Mouse (Mus musculus): ENCODE measurements around the gene B4galt4. TPM values are rescaled to one million over a fixed set of nuclear protein-coding genes. Genes with fewer than 3 reads are reported as not detected.

Gene B4galt4
- polyA plus RNA-seq, 1 experiment from 2014 or later: 30.6 TPM

GRCm38 (mm10) chr16:38768386-38768785 is 26.3 kb downstream of the B4galt4 start:
- no peak overlapping the region for H3K27ac ChIP-seq (ENCODE audit: low read depth)
- H3K9me3 ChIP-seq (ENCODE audit: control insufficient read depth, low read length): no peaks in the 10 kb centered on the region
- no peak for DNase-seq (ENCODE audit: low spot score)
- no peak overlapping the region for H3K4me2 ChIP-seq (ENCODE audit: low read length)
- ATAC-seq (replicated peaks; ENCODE audit: low FRiP score, low TSS enrichment, low read depth): no peak
- peaks cover 5% of the 10 kb centered on the region; the same call in 1 of the 2 replicates for H3K4me1 ChIP-seq (replicated peaks; ENCODE audit: control insufficient read depth, insufficient read depth, low read length)
- 95% methylated on average over 8 of the region's 8 CpGs for WGBS
- no peaks in the 10 kb centered on the region for H3K27me3 ChIP-seq (replicated peaks; ENCODE audit: control insufficient read depth, insufficient read depth, low read length)
- H3K9ac ChIP-seq (ENCODE audit: low read length): no peak overlapping the region
- peaks cover 28% of the 10 kb centered on the region; the same call in 1 of the 2 replicates for H3K36me3 ChIP-seq (ENCODE audit: control insufficient read depth, insufficient read depth, low read length)
- H3K4me3 ChIP-seq (ENCODE audit: low read depth, low read length): no peak overlapping the region

GRCm38 (mm10) chr16:38769529-38769928 is 27.5 kb downstream of the B4galt4 start:
- 72% methylated on average over 9 of the region's 9 CpGs for WGBS
- Histone ChIP-seq H3K9ac (ENCODE audit: low read length) (no peak overlapping the region), H3K4me2 (ENCODE audit: low read length) (no peak overlapping the region), H3K4me1 (replicated peaks; ENCODE audit: control insufficient read depth, insufficient read depth, low read length) (peaks cover 8% of the 10 kb centered on the region; the same call in 1 of the 2 replicates), H3K27me3 (replicated peaks; ENCODE audit: control insufficient read depth, insufficient read depth, low read length) (no peaks in the 10 kb centered on the region), H3K27ac (ENCODE audit: low read depth) (no peak overlapping the region), H3K36me3 (ENCODE audit: control insufficient read depth, insufficient read depth, low read length) (peaks cover 22% of the 10 kb centered on the region; the same call in 1 of the 2 replicates), H3K9me3 (ENCODE audit: control insufficient read depth, low read length) (no peaks in the 10 kb centered on the region), H3K4me3 (ENCODE audit: low read depth, low read length) (no peak overlapping the region)
- DNase-seq (ENCODE audit: low spot score): no peak
- no peak for ATAC-seq (replicated peaks; ENCODE audit: low FRiP score, low TSS enrichment, low read depth)

GRCm38 (mm10) chr16:38771145-38771544 is 29.1 kb downstream of the B4galt4 start:
- WGBS: 90% methylated on average over 6 of the region's 6 CpGs
- ATAC-seq (replicated peaks; ENCODE audit: low FRiP score, low TSS enrichment, low read depth) (no peak), DNase-seq (ENCODE audit: low spot score) (no peak)
- Histone ChIP-seq H3K9ac (ENCODE audit: low read length) (no peak overlapping the region), H3K9me3 (ENCODE audit: control insufficient read depth, low read length) (no peaks in the 10 kb centered on the region), H3K4me3 (ENCODE audit: low read depth, low read length) (no peak overlapping the region), H3K4me2 (ENCODE audit: low read length) (no peak overlapping the region), H3K4me1 (replicated peaks; ENCODE audit: control insufficient read depth, insufficient read depth, low read length) (peaks cover 8% of the 10 kb centered on the region; the same call in 1 of the 2 replicates), H3K27me3 (replicated peaks; ENCODE audit: control insufficient read depth, insufficient read depth, low read length) (no peaks in the 10 kb centered on the region), H3K27ac (ENCODE audit: low read depth) (no peak overlapping the region), H3K36me3 (ENCODE audit: control insufficient read depth, insufficient read depth, low read length) (peaks cover 19% of the 10 kb centered on the region; the same call in 1 of the 2 replicates)

- Histone ChIP-seq H3K4me2 (ENCODE audit: low read length) (peak overlapping the region; percentile 21; the same call in 1 of the 2 replicates), H3K27ac (ENCODE audit: low read depth) (0 out of 2 replicates have a peak overlapping the region, but pooled peaks have one; percentile 18), H3K4me1 (replicated peaks; ENCODE audit: control insufficient read depth, insufficient read depth, low read length) (peaks cover 8% of the 10 kb centered on the region; the same call in 1 of the 2 replicates), H3K27me3 (replicated peaks; ENCODE audit: control insufficient read depth, insufficient read depth, low read length) (no peaks in the 10 kb centered on the region), H3K4me3 (ENCODE audit: low read depth, low read length) (no peak overlapping the region), H3K36me3 (ENCODE audit: control insufficient read depth, insufficient read depth, low read length) (peaks cover 6% of the 10 kb centered on the region; the same call in 1 of the 2 replicates), H3K9ac (ENCODE audit: low read length) (no peak overlapping the region), H3K9me3 (ENCODE audit: control insufficient read depth, low read length) (no peaks in the 10 kb centered on the region)
- no peak for DNase-seq (ENCODE audit: low spot score)
- WGBS: 36% methylated on average over 12 of the region's 12 CpGs
- peak; percentile 20; the same call in 1 of the 2 replicates for ATAC-seq (replicated peaks; ENCODE audit: low FRiP score, low TSS enrichment, low read depth)
Observed at GRCm38 (mm10) chr16:38772906-38773496, 30.9 kb downstream of the B4galt4 start.

- DNase-seq (ENCODE audit: low spot score): no peak
- peak; percentile 63 for ATAC-seq (replicated peaks; ENCODE audit: low FRiP score, low TSS enrichment, low read depth)
- Histone ChIP-seq H3K9ac (ENCODE audit: low read length) (no peak overlapping the region), H3K9me3 (ENCODE audit: control insufficient read depth, low read length) (no peaks in the 10 kb centered on the region), H3K4me1 (replicated peaks; ENCODE audit: control insufficient read depth, insufficient read depth, low read length) (peaks cover 8% of the 10 kb centered on the region; the same call in 1 of the 2 replicates), H3K4me3 (ENCODE audit: low read depth, low read length) (no peak overlapping the region), H3K36me3 (ENCODE audit: control insufficient read depth, insufficient read depth, low read length) (no peaks in the 10 kb centered on the region), H3K27ac (ENCODE audit: low read depth) (no peak overlapping the region), H3K4me2 (ENCODE audit: low read length) (no peak overlapping the region), H3K27me3 (replicated peaks; ENCODE audit: control insufficient read depth, insufficient read depth, low read length) (no peaks in the 10 kb centered on the region)
- 57% methylated on average over 7 of the region's 7 CpGs for WGBS
Observed at GRCm38 (mm10) chr16:38774964-38775746, 33.1 kb downstream of the B4galt4 start.

- Histone ChIP-seq H3K9ac (ENCODE audit: low read length) (no peak overlapping the region), H3K4me2 (ENCODE audit: low read length) (no peak overlapping the region), H3K4me3 (ENCODE audit: low read depth, low read length) (no peak overlapping the region), H3K27ac (ENCODE audit: low read depth) (no peak overlapping the region), H3K9me3 (ENCODE audit: control insufficient read depth, low read length) (no peaks in the 10 kb centered on the region), H3K27me3 (replicated peaks; ENCODE audit: control insufficient read depth, insufficient read depth, low read length) (no peaks in the 10 kb centered on the region), H3K36me3 (ENCODE audit: control insufficient read depth, insufficient read depth, low read length) (no peaks in the 10 kb centered on the region), H3K4me1 (replicated peaks; ENCODE audit: control insufficient read depth, insufficient read depth, low read length) (peaks cover 8% of the 10 kb centered on the region; the same call in 1 of the 2 replicates)
- no peak for DNase-seq (ENCODE audit: low spot score)
- no peak for ATAC-seq (replicated peaks; ENCODE audit: low FRiP score, low TSS enrichment, low read depth)
- 55% methylated on average over 6 of the region's 6 CpGs for WGBS
Observed at GRCm38 (mm10) chr16:38776342-38776741, 34.3 kb downstream of the B4galt4 start.

GRCm38 (mm10) chr16:38780960-38781572 is 39.0 kb downstream of the B4galt4 start:
- H3K4me3 ChIP-seq (ENCODE audit: low read depth, low read length): no peak overlapping the region
- H3K4me1 ChIP-seq (replicated peaks; ENCODE audit: control insufficient read depth, insufficient read depth, low read length): no peaks in the 10 kb centered on the region
- no peaks in the 10 kb centered on the region for H3K27me3 ChIP-seq (replicated peaks; ENCODE audit: control insufficient read depth, insufficient read depth, low read length)
- H3K27ac ChIP-seq (ENCODE audit: low read depth): no peak overlapping the region
- H3K36me3 ChIP-seq (ENCODE audit: control insufficient read depth, insufficient read depth, low read length): no peaks in the 10 kb centered on the region
- ATAC-seq (replicated peaks; ENCODE audit: low FRiP score, low TSS enrichment, low read depth) (no peak), DNase-seq (ENCODE audit: low spot score) (no peak)
- no peak overlapping the region for H3K4me2 ChIP-seq (ENCODE audit: low read length)
- H3K9ac ChIP-seq (ENCODE audit: low read length): no peak overlapping the region
- H3K9me3 ChIP-seq (ENCODE audit: control insufficient read depth, low read length): no peaks in the 10 kb centered on the region
- 85% methylated on average over 7 of the region's 7 CpGs for WGBS

- 71% methylated on average over 2 of the region's 2 CpGs for WGBS
- H3K27ac ChIP-seq (ENCODE audit: low read depth): no peak overlapping the region
Observed at GRCm38 (mm10) chr16:38781946-38782345, 39.9 kb downstream of the B4galt4 start.

More at GRCm38 (mm10) chr16:38781946-38782345, 39.9 kb downstream of the B4galt4 start:
- H3K36me3 ChIP-seq (ENCODE audit: control insufficient read depth, insufficient read depth, low read length): no peaks in the 10 kb centered on the region
- no peaks in the 10 kb centered on the region for H3K9me3 ChIP-seq (ENCODE audit: control insufficient read depth, low read length)
- H3K4me2 ChIP-seq (ENCODE audit: low read length): no peak overlapping the region
- H3K4me3 ChIP-seq (ENCODE audit: low read depth, low read length): no peak overlapping the region
- ATAC-seq (replicated peaks; ENCODE audit: low FRiP score, low TSS enrichment, low read depth): no peak
- DNase-seq (ENCODE audit: low spot score): no peak
- no peaks in the 10 kb centered on the region for H3K27me3 ChIP-seq (replicated peaks; ENCODE audit: control insufficient read depth, insufficient read depth, low read length)
- no peaks in the 10 kb centered on the region for H3K4me1 ChIP-seq (replicated peaks; ENCODE audit: control insufficient read depth, insufficient read depth, low read length)
- H3K9ac ChIP-seq (ENCODE audit: low read length): no peak overlapping the region

Data from intestine, embryonic 14.5 days (tissue).